Mouse (Mus musculus) kidney, postnatal 4 days (tissue): ENCODE results near the gene Ugp2.
A peak's percentile ranks its signal among the peaks of the same experiment; 100 is the strongest.

ENCODE experiments used
- DNase-seq, 2 experiments: peaks; one replicate each; pipeline ENCODE4 v3.0.0; 2021; ENCODE audit warnings: mixed read lengths in 2 of 2

The Ugp2 gene

GRCm38 (mm10) chr11:21371122-21371806 lies at the start of gene Ugp2:
Gene Ugp2 (minus strand): TSS chr11:21371201.
- peak; percentile 99 for DNase-seq

- DNase-seq, result peak; percentile 16 to 18
Measured at GRCm38 (mm10) chr11:21414911-21415381, 43.9 kb upstream of the Ugp2 start.

GRCm38 (mm10) chr11:21406668-21407067 lies 35.7 kb upstream of the Ugp2 start:
- no peak for DNase-seq

- no peak for DNase-seq
Measured at GRCm38 (mm10) chr11:21406141-21406540, 35.1 kb upstream of the Ugp2 start.

- DNase-seq, result no peak
Measured at GRCm38 (mm10) chr11:21403877-21404276, 32.9 kb upstream of the Ugp2 start.

GRCm38 (mm10) chr11:21402481-21403254 lies 31.7 kb upstream of the Ugp2 start:
- DNase-seq, result no peak

GRCm38 (mm10) chr11:21401248-21401647 lies 30.2 kb upstream of the Ugp2 start:
- no peak for DNase-seq

GRCm38 (mm10) chr11:21399186-21399681 lies 28.2 kb upstream of the Ugp2 start:
- no peak for DNase-seq

GRCm38 (mm10) chr11:21398464-21398863 lies 27.5 kb upstream of the Ugp2 start:
- peak in 1 of 2 experiments; percentile 7 for DNase-seq

- DNase-seq, result no peak
Measured at GRCm38 (mm10) chr11:21386790-21387189, 15.8 kb upstream of the Ugp2 start.

GRCm38 (mm10) chr11:21374096-21374495 lies 3.1 kb upstream of the Ugp2 start:
- DNase-seq, result no peak

- peak; percentile 90 to 94 for DNase-seq
Measured at GRCm38 (mm10) chr11:21370399-21371121, 441 bp downstream of the Ugp2 start.

GRCm38 (mm10) chr11:21369248-21370016 lies 1.6 kb downstream of the Ugp2 start:
- DNase-seq, result peak in 1 of 2 experiments; percentile 3

- peak; percentile 12 to 28 for DNase-seq
Measured at GRCm38 (mm10) chr11:21368466-21368865, 2.5 kb downstream of the Ugp2 start.

- DNase-seq, result no peak
Measured at GRCm38 (mm10) chr11:21363144-21363940, 7.7 kb downstream of the Ugp2 start.

- DNase-seq, result no peak
Measured at GRCm38 (mm10) chr11:21351296-21351695, 19.7 kb downstream of the Ugp2 start.

GRCm38 (mm10) chr11:21348890-21349289 lies 22.1 kb downstream of the Ugp2 start:
- DNase-seq, result no peak

GRCm38 (mm10) chr11:21346020-21346419 lies 25.0 kb downstream of the Ugp2 start:
- no peak for DNase-seq

- no peak for DNase-seq
Measured at GRCm38 (mm10) chr11:21343490-21343889, 27.5 kb downstream of the Ugp2 start.

- DNase-seq, result no peak
Measured at GRCm38 (mm10) chr11:21339088-21339487, 31.9 kb downstream of the Ugp2 start.

GRCm38 (mm10) chr11:21337855-21338254 lies 33.1 kb downstream of the Ugp2 start:
- peak; percentile 17 to 38 for DNase-seq
